Comparison of ENCODE assay signal across 12 mouse cellular contexts in genomic region chr15:67244908-67245657, GRCm38 (mm10).
DNase-seq lines count a peak whose midpoint lies in the region; ATAC-seq and TF ChIP-seq lines count a peak whose summit lies in the region.
"Had no signal": no experiment of that assay in that cellular context is flagged by ENCODE, and none has a peak within 500 bp of the region (broad histone marks: within the 10 kb centered on the region; RNA-seq: fewer than 3 reads in every experiment).

No protein-coding gene starts in this region.

- H3K27me3 ChIP-seq in forebrain, embryonic 10.5 days (ENCODE audit: poor library complexity, severe bottlenecking), result peaks cover 74% of the 10 kb centered on the region
- H3K27me3 ChIP-seq in hindbrain, postnatal 0 days (ENCODE audit: insufficient read depth, low read length), result no peaks in the 10 kb centered on the region
- no peaks in the 10 kb centered on the region for H3K27me3 ChIP-seq in neural tube, embryonic 14.5 days (ENCODE audit: control insufficient read depth, insufficient read depth, low read length)
- H3K27me3 ChIP-seq: kidney, embryonic 15.5 days had no signal

- no peaks in the 10 kb centered on the region for H3K9me3 ChIP-seq in forebrain, embryonic 10.5 days
- H3K9me3 ChIP-seq in hindbrain, postnatal 0 days (ENCODE audit: low read length), result no peaks in the 10 kb centered on the region
- H3K9me3 ChIP-seq in neural tube, embryonic 14.5 days (ENCODE audit: control insufficient read depth, low read length), result no peaks in the 10 kb centered on the region
- H3K9me3 ChIP-seq: G1E; kidney, embryonic 15.5 days; limb, embryonic 10.5 days had no signal

- peaks cover 24% of the 10 kb centered on the region for H3K4me1 ChIP-seq in forebrain, embryonic 10.5 days
- no peaks in the 10 kb centered on the region; the same call in 1 of the 2 replicates for H3K4me1 ChIP-seq in hindbrain, postnatal 0 days (ENCODE audit: insufficient read depth, low read length)
- no peaks in the 10 kb centered on the region; the same call in 1 of the 2 replicates for H3K4me1 ChIP-seq in neural tube, embryonic 14.5 days (ENCODE audit: control insufficient read depth, insufficient read depth, low read length)
- H3K4me1 ChIP-seq: kidney, embryonic 15.5 days had no signal

- peak; percentile 24 for DNase-seq in layer of hippocampus, adult 11-12 months (ENCODE audit: low spot score)
- no peak for DNase-seq in layer of hippocampus, adult 9-10 months (ENCODE audit: low spot score)
- DNase-seq in forebrain, embryonic 10.5 days (ENCODE audit: extremely low spot score, low spot score), result peak; percentile 17
- peak; percentile 46 for DNase-seq in hindbrain, postnatal 0 days (ENCODE audit: low spot score)
- DNase-seq in adrenal gland, postnatal 14 days, result no peak
- DNase-seq in ovary, adult 18-20 months (ENCODE audit: low spot score), result no peak
- DNase-seq: heart, postnatal 4 days had no signal

- no peaks in the 10 kb centered on the region for H3K36me3 ChIP-seq in forebrain, embryonic 10.5 days (replicated peaks)
- no peaks in the 10 kb centered on the region for H3K36me3 ChIP-seq in hindbrain, postnatal 0 days (ENCODE audit: insufficient read depth, low read length)
- no peaks in the 10 kb centered on the region for H3K36me3 ChIP-seq in neural tube, embryonic 14.5 days (ENCODE audit: control insufficient read depth, insufficient read depth, low read length)
- H3K36me3 ChIP-seq: G1E; kidney, embryonic 15.5 days; limb, embryonic 10.5 days had no signal

- H3K4me3 ChIP-seq in forebrain, embryonic 10.5 days, result no peak overlapping the region
- H3K4me3 ChIP-seq in hindbrain, postnatal 0 days (ENCODE audit: low read length), result no peak overlapping the region
- no peak overlapping the region for H3K4me3 ChIP-seq in neural tube, embryonic 14.5 days (ENCODE audit: low read depth, low read length)
- H3K4me3 ChIP-seq: kidney, embryonic 15.5 days; limb, embryonic 10.5 days had no signal

- WGBS in forebrain, embryonic 10.5 days, result 51% methylated on average over 10 of the region's 10 CpGs
- WGBS in hindbrain, postnatal 0 days, result 32% methylated on average over 10 of the region's 10 CpGs
- 25% methylated on average over 10 of the region's 10 CpGs for WGBS in neural tube, embryonic 14.5 days

- no peak overlapping the region for H3K4me2 ChIP-seq in hindbrain, postnatal 0 days (ENCODE audit: low read depth, low read length)
- H3K4me2 ChIP-seq in neural tube, embryonic 14.5 days (ENCODE audit: low read depth, low read length), result no peak overlapping the region
- H3K4me2 ChIP-seq: kidney, embryonic 15.5 days had no signal

- H3K9ac ChIP-seq in hindbrain, postnatal 0 days (replicated peaks; ENCODE audit: low read length), result no peak overlapping the region
- H3K9ac ChIP-seq in neural tube, embryonic 14.5 days (replicated peaks; ENCODE audit: low read depth, low read length), result no peak overlapping the region
- H3K9ac ChIP-seq: kidney, embryonic 15.5 days had no signal

- no peak overlapping the region for H3K27ac ChIP-seq in forebrain, embryonic 10.5 days
- no peak overlapping the region for H3K27ac ChIP-seq in hindbrain, postnatal 0 days
- H3K27ac ChIP-seq in neural tube, embryonic 14.5 days (ENCODE audit: low read depth, low read length), result no peak overlapping the region
- H3K27ac ChIP-seq: kidney, embryonic 15.5 days; limb, embryonic 10.5 days had no signal

- TF ChIP-seq CTCF in hindbrain, postnatal 0 days (IDR thresholded peaks at IDR 0.05; ENCODE audit: low read depth), result no peak

- ATAC-seq in hindbrain, postnatal 0 days, result peak; percentile 89
- ATAC-seq in neural tube, embryonic 14.5 days (ENCODE audit: low read depth), result peak; percentile 85; the same call in 1 of the 2 replicates
- ATAC-seq in megakaryocyte, adult 5-6 weeks (ENCODE audit: poor library complexity, severe bottlenecking), result no peak

Comparison
In these comparisons a context has a peak if more than half of its experiments do, and no peak if none do; other contexts are left out.
1. DNase-seq: peak in layer of hippocampus, adult 11-12 months (single experiment), forebrain, embryonic 10.5 days (single experiment) and hindbrain, postnatal 0 days (single experiment); none in layer of hippocampus, adult 9-10 months (single experiment), adrenal gland, postnatal 14 days (single experiment) and ovary, adult 18-20 months (single experiment).